Mouse (Mus musculus) G1E (cell line): Measurements from ENCODE around the gene Aqr.

Source experiments
- CTCF ChIP-seq: IDR thresholded peaks from 2 replicates; pipeline ENCODE4 v1.5.1; 2012; ENCODE audit warnings: low read depth, low read length, inconsistent platforms, mixed read lengths
- GATA1 ChIP-seq: IDR thresholded peaks from 2 replicates; pipeline ENCODE4 v1.6.1; 2012; ENCODE audit warnings: borderline replicate concordance, low read length, inconsistent platforms, mixed read lengths

DNA sequence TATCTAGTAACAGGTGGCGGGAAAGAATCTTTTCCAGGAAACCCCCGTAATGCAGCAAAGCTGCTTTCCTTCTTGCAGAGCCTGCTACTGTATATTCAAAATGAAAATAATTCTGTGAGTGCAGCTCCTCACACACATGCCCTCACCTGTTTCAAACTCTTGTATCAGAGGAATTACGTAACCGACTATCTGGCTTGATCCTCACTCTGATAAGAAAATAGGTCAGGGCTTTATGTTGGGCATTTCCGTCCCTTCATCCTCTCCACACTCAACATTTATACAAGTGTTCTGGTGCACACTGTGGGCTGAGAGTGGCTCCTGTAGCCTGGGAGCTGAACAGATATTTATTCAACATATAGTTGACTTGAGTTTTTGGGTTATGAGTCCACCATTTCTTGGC lies 87.7 kb downstream of the Aqr start:
- TF ChIP-seq GATA1 = no peak
- no peak for TF ChIP-seq CTCF
